Mouse (Mus musculus) cerebellum, adult 2 months (tissue): Measurements from ENCODE around the gene Serping1.

Experiments
- CTCF ChIP-seq: fragments of 200-500 bp; IDR thresholded peaks from 2 replicates; pipeline ENCODE4 v1.5.1; 2011; ENCODE audit warnings: low read depth, mild to moderate bottlenecking, control low read depth, low read length, moderate library complexity, borderline replicate concordance; ENCODE audit not compliant: insufficient read depth
- POLR2A ChIP-seq: fragments of 200-500 bp; IDR thresholded peaks from 2 replicates; pipeline ENCODE4 v1.6.1; 2011; ENCODE audit warnings: low read length, control low read depth, borderline replicate concordance; ENCODE audit not compliant: insufficient read depth

DNA sequence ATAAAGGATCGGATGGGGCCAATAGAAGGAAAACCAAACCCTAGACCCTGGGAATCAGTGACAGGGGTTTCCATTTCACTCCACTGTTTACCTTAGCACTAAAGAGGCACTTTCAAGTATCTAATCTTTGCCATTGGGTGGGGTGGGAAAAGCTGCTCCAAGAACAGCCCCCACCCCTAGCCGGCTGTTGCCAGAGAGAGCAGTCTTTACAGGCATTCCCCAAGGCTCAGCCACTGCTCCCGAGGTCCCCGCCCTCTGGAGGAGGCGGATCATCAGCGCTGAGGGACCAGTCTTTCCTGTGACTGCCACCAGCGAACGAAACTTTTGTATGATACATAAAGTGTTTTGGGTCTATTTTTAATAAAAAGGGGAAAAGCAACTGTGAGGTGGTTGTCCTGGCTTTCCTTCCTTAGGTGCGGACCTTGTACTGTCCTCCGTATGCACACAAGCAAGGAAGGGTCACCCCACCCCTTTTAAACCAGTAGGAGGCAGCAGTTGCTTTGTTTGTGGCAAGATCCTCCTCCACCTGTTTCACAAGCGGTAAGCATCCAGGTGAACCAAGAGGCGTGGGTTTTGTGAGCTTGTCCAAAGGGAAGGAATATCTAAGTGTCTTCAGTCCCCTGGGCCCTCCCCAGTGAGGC, 36.9 kb downstream of the Serping1 start:
- TF ChIP-seq CTCF (peak; percentile 36; the same call in 1 of the 2 replicates), POLR2A (no peak)
